Mouse (Mus musculus) embryonic fibroblast, embryonic 13.5 days (primary cell): ENCODE measurements around the gene Cacna1c. TPM values are rescaled to one million over a fixed set of nuclear protein-coding genes. Genes with fewer than 3 reads are reported as not detected.
A peak's percentile ranks its signal among the peaks of the same experiment; 100 is the strongest.

Experiments
- H3K27ac ChIP-seq: 2 replicates; pipeline ENCODE4 v1.5.1; 2012; ENCODE audit warnings: low read length, control low read depth, inconsistent platforms; ENCODE audit not compliant: insufficient read depth
- H3K4me1 ChIP-seq: 2 replicates; pipeline ENCODE4 v1.6.1; 2011; ENCODE audit warnings: low read length; ENCODE audit not compliant: control insufficient read depth, insufficient read depth
- H3K4me3 ChIP-seq: 2 replicates; pipeline ENCODE4 v1.5.1; 2011; ENCODE audit warnings: mild to moderate bottlenecking, control low read depth, low read length; ENCODE audit not compliant: insufficient read depth
- CTCF ChIP-seq: IDR thresholded peaks from 2 replicates; pipeline ENCODE4 v1.5.1; 2011; ENCODE audit warnings: mild to moderate bottlenecking, control low read depth, low read length, moderate library complexity, borderline replicate concordance; ENCODE audit not compliant: insufficient read depth
- POLR2A ChIP-seq: IDR thresholded peaks from 2 replicates; pipeline ENCODE4 v1.6.1; 2011; ENCODE audit warnings: low read depth, mild to moderate bottlenecking, control low read depth, low read length, moderate library complexity
- polyA plus RNA-seq: library from polyadenylated mRNA; stranded (reverse); fragments of >200 nt; gene quantifications from 2 replicates; pipeline ENCODE4 v1.2.4, GENCODE M21; 2011; ENCODE audit warnings: low read depth; ENCODE audit not compliant: missing spikeins, insufficient read length

Gene Cacna1c
- polyA plus RNA-seq, 1 experiment = 40.7 TPM

- no peak for TF ChIP-seq POLR2A
- TF ChIP-seq CTCF = no peak
- 0 out of 2 replicates have a peak, but pooled peaks cover 3% of the 10 kb centered on the region for H3K4me1 ChIP-seq
- H3K27ac ChIP-seq = 0 out of 2 replicates have a peak overlapping the region, but pooled peaks have one; percentile 1
- peak overlapping the region; percentile 86 for H3K4me3 ChIP-seq
These were observed 89.5 kb downstream of the Cacna1c start for GRCm38 (mm10) chr6:119106726-119107125.

GRCm38 (mm10) chr6:119105651-119106595, 90.3 kb downstream of the Cacna1c start:
- Histone ChIP-seq H3K4me1 (0 out of 2 replicates have a peak, but pooled peaks cover 3% of the 10 kb centered on the region), H3K27ac (no peak overlapping the region), H3K4me3 (peak overlapping the region; percentile 86)
- no peak for TF ChIP-seq CTCF

GRCm38 (mm10) chr6:119104246-119104645, 92.0 kb downstream of the Cacna1c start:
- Histone ChIP-seq H3K4me3 (no peak overlapping the region), H3K27ac (no peak overlapping the region), H3K4me1 (peaks cover 3% of the 10 kb centered on the region; the same call in 1 of the 2 replicates)
- TF ChIP-seq CTCF = peak; percentile 93
- TF ChIP-seq POLR2A = no peak

- Histone ChIP-seq H3K4me3 (no peak overlapping the region), H3K27ac (no peak overlapping the region), H3K4me1 (peaks cover 3% of the 10 kb centered on the region; the same call in 1 of the 2 replicates)
- no peak for TF ChIP-seq POLR2A
- TF ChIP-seq CTCF = no peak
These were observed 93.3 kb downstream of the Cacna1c start for GRCm38 (mm10) chr6:119102936-119103335.

- TF ChIP-seq POLR2A (no peak), CTCF (no peak)
- Histone ChIP-seq H3K4me3 (no peak overlapping the region), H3K27ac (no peak overlapping the region), H3K4me1 (no peaks in the 10 kb centered on the region; the same call in 1 of the 2 replicates)
These were observed 96.9 kb downstream of the Cacna1c start for GRCm38 (mm10) chr6:119099333-119099732.

GRCm38 (mm10) chr6:119096481-119096880, 99.7 kb downstream of the Cacna1c start:
- TF ChIP-seq CTCF (no peak), POLR2A (no peak)
- Histone ChIP-seq H3K4me1 (peaks cover 1% of the 10 kb centered on the region), H3K27ac (no peak overlapping the region), H3K4me3 (no peak overlapping the region)

GRCm38 (mm10) chr6:119095081-119095480, 101.1 kb downstream of the Cacna1c start:
- Histone ChIP-seq H3K4me1 (peaks cover 4% of the 10 kb centered on the region), H3K27ac (no peak overlapping the region), H3K4me3 (no peak overlapping the region)
- no peak for TF ChIP-seq POLR2A
- no peak for TF ChIP-seq CTCF

GRCm38 (mm10) chr6:119089173-119089572, 107.0 kb downstream of the Cacna1c start:
- Histone ChIP-seq H3K4me3 (no peak overlapping the region), H3K27ac (peak overlapping the region; percentile 66), H3K4me1 (peaks cover 30% of the 10 kb centered on the region)
- TF ChIP-seq POLR2A = no peak
- no peak for TF ChIP-seq CTCF

GRCm38 (mm10) chr6:119088381-119088780, 107.8 kb downstream of the Cacna1c start:
- H3K4me1 ChIP-seq = peaks cover 33% of the 10 kb centered on the region
- TF ChIP-seq CTCF (no peak), POLR2A (no peak)
- peak overlapping the region; percentile 66 for H3K27ac ChIP-seq
- no peak overlapping the region for H3K4me3 ChIP-seq

GRCm38 (mm10) chr6:119087919-119088318, 108.3 kb downstream of the Cacna1c start:
- H3K4me3 ChIP-seq = no peak overlapping the region
- H3K27ac ChIP-seq = peak overlapping the region; percentile 66
- peaks cover 33% of the 10 kb centered on the region for H3K4me1 ChIP-seq
- TF ChIP-seq POLR2A (no peak), CTCF (no peak)
